Mouse (Mus musculus) heart, postnatal 10 days (tissue): ENCODE data around the gene Nelfb. TPM values are rescaled to one million over a fixed set of nuclear protein-coding genes. Genes with fewer than 3 reads are reported as not detected.

Experiments used
- DNase-seq, 2 experiments: peaks; one replicate each; pipeline ENCODE4 v3.0.0; 2021
- intact Hi-C: fragments of 180-260 bp; cut with DNase I; formaldehyde crosslinking; loops from one replicate; pipeline ENCODE4 v1.15.1; 2025
- total RNA-seq, 2 experiments: library from RNA; stranded (reverse); gene quantifications; 2 replicates each; pipeline ENCODE4 v1.2.3; 2021

Nelfb gene
- total RNA-seq, 2 experiments from 2014 or later = 40.7 to 46.0 TPM

DNA sequence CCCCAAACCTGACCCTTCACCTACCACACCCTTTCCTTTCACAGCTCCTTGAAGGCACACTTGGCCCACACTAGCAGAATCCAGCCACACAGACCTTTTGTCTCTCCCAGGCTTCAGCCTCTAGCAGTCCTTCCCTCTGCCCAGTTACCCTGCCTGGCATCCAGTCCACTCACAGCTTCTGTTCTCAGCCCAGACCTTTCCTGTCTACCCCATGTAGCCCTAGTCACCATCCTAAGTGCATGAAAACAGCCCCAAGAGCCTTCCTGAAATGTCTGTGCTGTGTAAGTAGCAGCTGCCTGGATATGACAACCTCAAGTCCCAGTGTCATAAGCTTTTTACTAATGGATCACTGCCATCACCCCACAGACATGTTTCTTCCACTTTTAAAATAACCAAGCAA lies 13.3 kb downstream of the Nelfb start:
- intact Hi-C loops = no loop called here

DNA sequence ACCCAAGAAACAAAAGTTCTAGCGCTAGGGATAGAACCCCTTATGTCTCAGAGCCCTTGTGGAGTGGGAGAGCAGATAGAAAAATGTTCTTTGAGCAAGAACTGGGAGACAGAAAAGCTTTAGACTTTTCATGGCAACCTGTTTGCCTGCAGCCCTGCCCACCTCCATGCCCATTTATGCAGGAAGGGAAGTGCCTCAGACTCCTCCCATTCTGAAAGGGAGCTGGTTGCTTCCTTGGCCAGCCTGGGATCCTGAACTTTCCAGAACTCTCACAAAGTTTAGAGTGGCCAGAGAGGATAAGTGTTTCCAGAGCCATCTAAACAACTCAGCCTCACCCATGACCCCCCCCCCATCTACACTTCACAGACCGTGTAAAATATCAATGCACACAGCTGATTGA lies 14.1 kb downstream of the Nelfb start:
- intact Hi-C loops = no loop called here
- DNase-seq = peak in 1 of 2 experiments; percentile 9

More for the DNA sequence above, 13.3 kb downstream of the Nelfb start:
- DNase-seq = peak; percentile 20

DNA sequence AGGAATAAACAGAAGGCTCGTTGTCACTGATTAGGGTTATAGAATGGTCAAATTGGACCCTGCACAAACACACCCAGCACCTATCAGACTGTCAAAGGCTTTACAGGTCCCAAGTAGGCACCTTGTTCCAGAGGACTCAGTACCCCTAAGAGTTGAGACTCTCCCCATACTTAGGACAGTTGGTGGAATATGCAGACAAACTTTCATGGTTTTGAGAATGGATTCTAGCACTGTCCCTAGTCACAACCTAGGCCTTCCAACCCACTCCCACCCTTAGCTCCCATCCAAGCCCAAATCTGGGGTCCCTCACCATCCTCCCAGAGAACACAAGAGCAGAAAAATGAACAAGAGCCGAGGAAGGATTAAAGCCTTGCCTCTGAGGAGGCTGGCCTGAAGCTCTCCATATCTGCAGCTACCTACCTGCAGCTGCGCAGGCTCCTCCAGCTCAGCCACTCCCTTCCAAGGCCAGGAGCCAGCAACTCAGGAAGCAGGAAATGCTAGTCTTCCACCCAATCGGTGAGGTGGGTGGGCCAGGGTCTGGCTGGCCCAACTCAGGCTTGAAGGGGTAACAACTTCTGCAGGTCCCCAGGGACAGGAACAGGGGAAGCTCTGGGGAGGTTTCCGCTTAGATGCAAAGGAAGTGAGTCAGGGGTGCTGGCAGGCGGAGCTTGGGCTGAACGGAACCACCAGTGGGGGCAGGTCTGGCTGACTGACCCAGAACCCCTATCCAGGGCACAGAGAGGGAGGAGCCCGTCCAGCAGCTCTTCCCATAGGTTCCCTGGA lies 14.9 kb downstream of the Nelfb start, which contains the start of gene Tor4a:
Tor4a (minus strand) TSS at position 715 of the 783 bp plus-strand sequence.
- intact Hi-C loops = no loop called here
- DNase-seq = peak; percentile 85

GRCm38 (mm10) chr2:25195211-25196156 lies 15.8 kb downstream of the Nelfb start:
- peak; percentile 74 to 75 for DNase-seq

GRCm38 (mm10) chr2:25194486-25195171 lies 16.7 kb downstream of the Nelfb start:
- DNase-seq = peak in 1 of 2 experiments; percentile 25

More at GRCm38 (mm10) chr2:25195211-25196156, 15.8 kb downstream of the Nelfb start:
- intact Hi-C loops = no loop called here

GRCm38 (mm10) chr2:25194006-25194405 lies 17.3 kb downstream of the Nelfb start:
- DNase-seq = no peak
- intact Hi-C loops = loop anchor here (1.0 kb wide), 1 partner anchor 34 kb away; no protein-coding TSS in a partner anchor

More at GRCm38 (mm10) chr2:25194486-25195171, 16.7 kb downstream of the Nelfb start:
- intact Hi-C loops = loop anchor here (1.0 kb wide), 1 partner anchor 34 kb away; no protein-coding TSS in a partner anchor

- intact Hi-C loops = loop anchor here (1.0 to 2.0 kb wide), 2 partner anchors 62 to 135 kb away; partner anchors contain the start of gene Tmem203
- peak; percentile 87 to 89 for DNase-seq
Observed at GRCm38 (mm10) chr2:25193330-25193770, 17.9 kb downstream of the Nelfb start.

DNA sequence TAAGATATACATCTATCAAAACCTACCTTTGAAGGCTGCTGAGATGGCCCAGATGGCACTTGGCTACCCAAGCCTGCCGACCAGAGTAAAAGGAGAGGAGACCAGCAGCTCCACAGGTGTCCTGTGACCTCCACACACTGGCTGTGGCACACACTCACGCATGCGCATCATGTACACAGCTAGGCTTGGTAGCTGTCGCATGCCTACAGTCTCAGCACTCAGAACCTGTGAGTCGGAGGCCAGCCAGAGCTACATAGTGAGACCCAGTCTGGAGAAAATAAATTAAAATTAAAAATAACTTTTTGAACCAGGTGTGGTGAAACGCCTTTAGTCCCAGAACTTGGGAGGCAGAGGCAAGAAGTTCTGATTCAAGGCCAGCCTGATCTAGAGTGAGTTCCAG lies 23.4 kb downstream of the Nelfb start:
- no peak for DNase-seq
- intact Hi-C loops = loop anchor here (1.0 to 2.0 kb wide), 2 partner anchors 61 to 89 kb away; no protein-coding TSS in a partner anchor

DNA sequence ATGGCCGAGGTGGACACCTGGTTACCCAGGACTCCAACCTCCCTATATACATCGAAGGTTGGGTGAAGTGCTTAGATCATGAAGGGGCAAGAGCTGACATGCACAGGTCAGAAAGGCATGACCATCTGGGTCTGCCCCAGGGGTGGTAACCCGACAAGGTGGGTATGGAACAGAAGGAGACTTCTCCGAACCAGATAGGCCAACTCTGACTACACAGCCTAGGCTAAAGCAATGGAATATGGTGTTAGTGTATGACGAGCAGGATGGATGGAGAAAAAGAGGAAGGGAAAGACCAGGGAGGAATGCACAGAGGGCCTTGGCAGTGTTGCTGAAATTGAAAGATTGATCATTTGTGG lies 24.7 kb downstream of the Nelfb start:
- intact Hi-C loops = loop anchor here (2.0 kb wide), 1 partner anchor 88 kb away; no protein-coding TSS in a partner anchor
- DNase-seq = no peak

DNA sequence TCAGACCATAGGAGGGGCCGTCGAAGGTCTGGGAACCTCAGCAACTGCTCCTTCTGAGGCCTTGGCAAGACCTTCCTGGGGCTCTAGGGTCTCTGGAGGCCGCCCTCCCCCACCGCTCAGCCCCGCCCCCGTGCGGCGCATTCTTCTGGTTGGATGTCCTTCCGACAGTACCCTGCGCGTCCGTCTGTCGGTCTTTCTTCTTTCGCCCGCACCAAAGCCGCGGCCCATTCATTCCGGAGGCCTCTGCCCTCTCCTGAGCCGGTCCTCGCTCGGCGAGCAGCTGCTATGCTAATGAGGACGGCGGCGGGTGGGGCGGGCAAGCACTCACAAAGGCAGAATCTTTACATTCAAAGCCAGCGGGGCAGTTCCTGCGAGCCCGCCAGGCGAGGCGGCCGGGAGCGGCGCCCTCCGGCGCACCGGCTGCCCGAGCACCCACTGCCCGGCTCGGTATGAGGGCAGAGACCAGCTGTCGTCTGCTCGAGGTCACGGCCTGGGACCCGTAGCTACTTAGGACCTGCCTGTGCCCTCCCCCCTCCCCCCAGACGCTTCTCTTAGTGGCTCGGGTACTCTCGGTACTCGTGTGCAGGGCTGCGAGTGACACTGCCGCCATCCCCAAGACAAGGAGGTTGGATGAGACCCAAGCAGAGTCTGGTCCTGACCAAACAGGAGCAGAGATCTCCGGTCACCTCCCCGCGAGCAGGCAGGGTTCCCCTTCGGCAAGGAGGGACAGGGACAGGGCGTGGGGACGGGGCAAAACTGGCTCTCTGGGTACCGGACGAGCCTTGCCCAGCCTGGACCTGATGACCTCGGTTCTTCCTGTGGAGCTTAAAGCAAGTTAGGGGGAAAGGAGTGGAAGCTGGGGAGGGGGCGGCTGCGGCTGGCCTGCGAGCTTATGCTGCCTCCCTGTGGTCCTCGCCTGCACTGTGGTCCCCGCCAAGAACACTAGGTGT lies 25.4 kb downstream of the Nelfb start:
- DNase-seq = peak; percentile 59 to 64
- intact Hi-C loops = loop anchor here (2.0 kb wide), 1 partner anchor 87 kb away; no protein-coding TSS in a partner anchor

DNA sequence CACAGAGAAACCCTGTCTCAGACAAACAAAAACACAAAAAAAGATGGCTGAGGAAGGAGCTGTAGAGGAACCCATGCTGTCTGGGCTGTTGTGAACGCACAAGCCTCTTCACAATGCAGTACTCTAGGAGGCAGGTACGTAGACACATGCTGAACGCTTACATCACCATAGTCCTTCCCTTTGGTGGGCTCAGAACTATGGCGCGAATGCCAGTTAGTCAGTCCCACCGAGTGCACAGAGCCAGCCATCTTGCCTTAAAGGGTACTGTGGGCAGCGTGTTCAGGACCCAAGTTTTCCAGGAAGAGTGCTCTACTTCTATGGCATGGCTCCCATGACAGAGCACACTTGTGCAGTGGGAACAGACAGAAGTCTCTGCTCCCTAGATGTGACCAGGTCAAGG lies 26.8 kb downstream of the Nelfb start:
- DNase-seq = no peak
- intact Hi-C loops = loop anchor here (5.0 kb wide), 1 partner anchor 42 kb away; no protein-coding TSS in a partner anchor

GRCm38 (mm10) chr2:25183336-25183735 lies 28.0 kb downstream of the Nelfb start:
- intact Hi-C loops = loop anchor here (5.0 kb wide), 1 partner anchor 41 kb away; no protein-coding TSS in a partner anchor
- no peak for DNase-seq

GRCm38 (mm10) chr2:25182664-25183063 lies 28.6 kb downstream of the Nelfb start:
- intact Hi-C loops = loop anchor here (5.0 kb wide), 1 partner anchor 40 kb away; no protein-coding TSS in a partner anchor
- no peak for DNase-seq

GRCm38 (mm10) chr2:25181891-25182397 lies 29.3 kb downstream of the Nelfb start:
- intact Hi-C loops = loop anchor here (1.0 to 5.0 kb wide), 2 partner anchors 19 to 40 kb away; no protein-coding TSS in a partner anchor
- peak in 1 of 2 experiments; percentile 37 for DNase-seq

DNA sequence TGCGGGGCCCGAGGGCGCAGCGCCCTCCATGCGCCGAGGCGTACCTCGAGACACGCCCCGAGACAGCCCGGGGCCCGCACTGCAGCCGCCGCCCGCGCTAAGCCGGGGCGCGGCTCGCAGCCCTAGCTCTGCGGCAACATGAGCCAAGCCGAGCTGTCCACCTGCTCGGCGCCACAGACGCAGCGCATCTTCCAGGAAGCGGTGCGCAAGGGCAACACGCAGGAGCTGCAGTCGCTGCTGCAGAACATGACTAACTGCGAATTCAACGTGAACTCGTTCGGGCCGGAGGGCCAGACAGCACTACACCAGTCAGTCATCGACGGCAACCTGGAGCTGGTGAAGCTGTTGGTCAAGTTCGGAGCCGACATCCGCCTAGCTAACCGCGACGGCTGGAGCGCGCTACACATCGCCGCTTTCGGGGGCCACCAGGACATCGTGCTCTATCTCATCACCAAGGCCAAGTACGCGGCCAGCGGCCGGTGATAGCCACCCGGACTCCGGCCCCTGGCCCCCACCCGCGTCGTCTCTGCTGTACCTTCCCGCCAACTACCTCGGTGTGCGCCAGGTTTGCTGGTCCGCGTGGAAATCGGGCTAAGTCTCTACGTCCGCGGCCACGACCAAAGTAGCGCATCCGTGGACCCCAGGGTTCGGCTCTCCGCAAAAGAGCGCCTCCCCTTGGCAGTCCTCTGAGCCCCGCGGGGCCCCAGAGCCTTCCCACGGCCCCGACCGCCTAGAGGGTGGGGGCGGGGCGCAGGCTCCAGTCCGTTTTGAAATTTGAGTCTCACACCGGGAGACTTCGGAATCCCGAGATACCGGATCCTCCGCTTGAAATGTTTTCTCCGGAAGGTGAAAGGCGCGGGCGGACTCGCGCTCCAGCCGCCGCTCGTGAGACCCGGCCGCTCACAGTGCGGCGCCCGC lies 30.1 kb downstream of the Nelfb start:
- peak; percentile 57 to 59 for DNase-seq
- intact Hi-C loops = loop anchor here (1.0 to 5.0 kb wide), 2 partner anchors 18 to 39 kb away; no protein-coding TSS in a partner anchor

- intact Hi-C loops = loop anchor here (5.0 kb wide), 1 partner anchor 38 kb away; no protein-coding TSS in a partner anchor
Observed at GRCm38 (mm10) chr2:25180478-25180903, 30.8 kb downstream of the Nelfb start, which contains the start of gene Nrarp. Gene Nrarp (plus strand): TSS chr2:25180758.

More at GRCm38 (mm10) chr2:25180478-25180903, 30.8 kb downstream of the Nelfb start, which contains the start of gene Nrarp:
- DNase-seq = peak; percentile 95
